Mouse (Mus musculus): ENCODE data around the gene Rbks. TPM values are rescaled to one million over a fixed set of nuclear protein-coding genes. Genes with fewer than 3 reads are reported as not detected.

Rbks gene
- polyA plus RNA-seq, 1 experiment: 2.0 TPM

DNA sequence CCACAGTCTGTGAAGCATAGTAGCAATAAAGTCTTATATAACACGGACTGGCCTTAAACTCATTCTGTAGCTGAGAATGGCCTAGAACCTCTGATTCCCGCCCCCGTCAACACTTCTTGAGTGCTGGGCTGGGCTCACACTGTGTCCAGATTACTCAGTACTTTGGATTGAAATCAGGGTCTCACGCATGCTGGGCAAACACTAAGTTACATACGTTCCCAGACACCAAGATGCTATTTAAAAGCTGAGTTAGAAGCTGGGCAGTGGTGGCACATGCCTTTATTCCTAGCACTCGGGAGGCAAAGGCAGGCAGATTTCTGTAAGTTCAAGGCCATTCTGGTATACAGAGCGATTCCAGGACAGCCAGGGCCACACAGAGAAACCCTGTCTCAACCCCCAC lies 99.3 kb downstream of the Rbks start:
- Histone ChIP-seq H3K36me3 (ENCODE audit: control insufficient read depth, insufficient read depth) (no peaks in the 10 kb centered on the region), H3K4me3 (no peak overlapping the region), H3K4me2 (ENCODE audit: low read depth) (no peak overlapping the region), H3ac (ENCODE audit: control insufficient read depth, insufficient read length) (no peak overlapping the region), H3K27me3 (ENCODE audit: control insufficient read depth, insufficient read depth, insufficient read length) (no peaks in the 10 kb centered on the region), H3K79me2 (ENCODE audit: control insufficient read depth, insufficient read depth) (no peaks in the 10 kb centered on the region)
- TF ChIP-seq MAX (IDR thresholded peaks at IDR 0.05; ENCODE audit: low read depth): no peak
- no peak for TF ChIP-seq TCF12 (IDR thresholded peaks at IDR 0.05; ENCODE audit: insufficient read depth, poor library complexity, severe bottlenecking)
- TF ChIP-seq REST (IDR thresholded peaks at IDR 0.05; ENCODE audit: insufficient read depth, insufficient read length): no peak
- no peak for TF ChIP-seq POLR2A (IDR thresholded peaks at IDR 0.05; ENCODE audit: insufficient read length, low read depth)
- TF ChIP-seq TCF3 (IDR thresholded peaks at IDR 0.05; ENCODE audit: insufficient read length, low read depth): no peak
- no peak for TF ChIP-seq POLR2AphosphoS2 (IDR thresholded peaks at IDR 0.05; ENCODE audit: insufficient read length, low read depth)
- no peak for TF ChIP-seq E2F4 (IDR thresholded peaks at IDR 0.05; ENCODE audit: insufficient read depth)
- no peak for TF ChIP-seq CEBPB (IDR thresholded peaks at IDR 0.05; ENCODE audit: insufficient read depth, poor library complexity, severe bottlenecking)
- TF ChIP-seq USF1 (IDR thresholded peaks at IDR 0.05; ENCODE audit: low read depth): no peak
- TF ChIP-seq SRF (IDR thresholded peaks at IDR 0.05; ENCODE audit: control insufficient read depth, insufficient read length, low read depth): no peak
- no peak for TF ChIP-seq MYOG (IDR thresholded peaks at IDR 0.05; ENCODE audit: control insufficient read depth in 1 of 3, insufficient read depth in 1 of 3, insufficient read length in 2 of 3, low read depth in 2 of 3)
- TF ChIP-seq MYOD1 (IDR thresholded peaks at IDR 0.05; ENCODE audit: control insufficient read depth in 1 of 3, insufficient read length in 2 of 3, low read depth in 2 of 3): no peak

DNA sequence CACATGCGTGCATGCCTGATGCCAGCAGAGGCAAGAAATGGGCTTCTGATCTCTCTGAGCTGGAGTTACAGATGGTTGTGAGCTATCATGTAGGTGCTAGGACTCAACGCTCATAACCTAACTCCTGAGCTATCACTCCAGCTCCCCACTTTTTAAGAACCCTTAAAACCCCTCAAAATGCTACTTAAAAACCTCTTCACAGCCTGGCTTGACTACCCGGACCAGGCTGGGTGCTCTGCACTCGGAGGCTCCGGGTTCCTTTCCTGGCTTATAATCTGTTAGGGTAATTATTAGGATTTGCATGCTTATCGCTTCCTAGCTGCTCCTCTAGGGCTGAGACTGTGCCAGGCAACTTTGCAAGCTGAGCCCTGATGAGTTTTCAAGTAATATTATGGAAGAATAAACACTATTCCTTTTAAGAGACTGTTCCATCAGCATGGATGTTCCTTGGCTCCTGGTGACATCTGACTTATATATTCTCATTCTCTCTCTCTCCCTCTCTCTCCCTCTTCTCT lies 99.9 kb downstream of the Rbks start:
- no peak overlapping the region for H3K4me2 ChIP-seq (ENCODE audit: low read depth)
- no peak overlapping the region for H3K4me3 ChIP-seq
- TF ChIP-seq USF1 (IDR thresholded peaks at IDR 0.05; ENCODE audit: low read depth): no peak
- TF ChIP-seq REST (IDR thresholded peaks at IDR 0.05; ENCODE audit: insufficient read depth, insufficient read length): no peak

DNA sequence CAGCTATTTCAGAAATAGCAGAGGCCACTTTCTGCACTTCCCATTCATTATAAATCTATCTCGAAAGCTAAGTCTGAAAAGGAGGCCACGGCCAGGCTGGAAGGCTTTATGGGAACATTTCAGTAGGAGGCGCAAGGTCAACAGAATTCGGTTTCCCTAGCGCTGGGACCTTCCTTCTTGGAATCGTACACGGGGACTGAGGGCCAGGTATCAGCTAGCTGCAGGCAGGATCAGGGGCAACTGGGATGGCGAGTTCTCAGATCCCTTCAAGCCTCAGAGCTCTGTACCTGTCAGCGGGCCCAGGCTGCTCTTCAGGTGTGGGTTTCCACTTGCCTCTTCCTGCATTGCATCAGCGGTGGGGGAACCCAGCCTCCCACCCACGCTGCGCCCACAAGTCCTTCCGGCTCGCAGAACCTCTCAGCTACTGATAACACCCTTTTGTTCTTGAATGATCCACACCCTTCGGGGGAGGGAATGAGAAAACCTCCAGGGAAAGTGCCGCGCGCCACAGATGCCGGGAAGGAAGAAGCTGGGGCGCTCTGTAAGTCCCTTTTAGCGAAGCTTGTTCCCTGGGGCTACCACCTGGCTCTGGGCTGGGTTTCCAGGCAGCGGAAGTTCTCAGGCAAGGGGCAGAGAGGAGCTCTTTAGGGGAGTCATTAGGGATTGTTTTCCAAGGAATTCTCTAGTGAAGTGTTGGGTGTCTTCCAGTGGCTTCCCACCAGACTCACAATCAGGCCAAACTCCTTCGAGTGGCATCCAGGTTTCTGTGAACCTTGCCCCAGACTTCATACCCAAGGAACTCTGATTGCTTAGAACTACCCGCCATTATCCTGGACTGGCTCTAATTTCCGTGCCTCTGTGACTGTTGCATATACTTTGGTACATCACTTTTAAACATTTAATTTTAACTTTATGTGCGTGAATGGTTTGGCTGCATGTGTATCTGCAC lies 100.7 kb downstream of the Rbks start, which contains the start of gene Mrpl33:
Mrpl33 (plus strand) TSS at position 455 of the 949 bp plus-strand sequence.
- no peak within 1 kb of the TSS for H3ac ChIP-seq (ENCODE audit: control insufficient read depth, insufficient read length)
- H3K27me3 ChIP-seq (ENCODE audit: control insufficient read depth, insufficient read depth, insufficient read length): no peaks in the 10 kb centered on the region
- H3K4me3 ChIP-seq: no peak within 1 kb of the TSS
- H3K79me2 ChIP-seq (ENCODE audit: control insufficient read depth, insufficient read depth): no peaks in the 10 kb centered on the region
- no peak for TF ChIP-seq CEBPB (IDR thresholded peaks at IDR 0.05; ENCODE audit: insufficient read depth, poor library complexity, severe bottlenecking)
- no peak for TF ChIP-seq REST (IDR thresholded peaks at IDR 0.05; ENCODE audit: insufficient read depth, insufficient read length)
- TF ChIP-seq POLR2A (IDR thresholded peaks at IDR 0.05; ENCODE audit: insufficient read length, low read depth): no peak
- no peak for TF ChIP-seq POLR2AphosphoS2 (IDR thresholded peaks at IDR 0.05; ENCODE audit: insufficient read length, low read depth)
- TF ChIP-seq MYOG (IDR thresholded peaks at IDR 0.05; ENCODE audit: control insufficient read depth in 1 of 3, insufficient read depth in 1 of 3, insufficient read length in 2 of 3, low read depth in 2 of 3): no peak
- TF ChIP-seq SRF (IDR thresholded peaks at IDR 0.05; ENCODE audit: control insufficient read depth, insufficient read length, low read depth): no peak
- TF ChIP-seq TCF3 (IDR thresholded peaks at IDR 0.05; ENCODE audit: insufficient read length, low read depth): no peak
- TF ChIP-seq MAX (IDR thresholded peaks at IDR 0.05; ENCODE audit: low read depth): no peak
- no peak for TF ChIP-seq E2F4 (IDR thresholded peaks at IDR 0.05; ENCODE audit: insufficient read depth)
- no peak for TF ChIP-seq TCF12 (IDR thresholded peaks at IDR 0.05; ENCODE audit: insufficient read depth, poor library complexity, severe bottlenecking)
- TF ChIP-seq MYOD1 (IDR thresholded peaks at IDR 0.05; ENCODE audit: control insufficient read depth in 1 of 3, insufficient read length in 2 of 3, low read depth in 2 of 3): no peak
- TF ChIP-seq USF1 (IDR thresholded peaks at IDR 0.05; ENCODE audit: low read depth): no peak
- no peak within 1 kb of the TSS for H3K4me2 ChIP-seq (ENCODE audit: low read depth)
- no peaks in the 10 kb centered on the region for H3K36me3 ChIP-seq (ENCODE audit: control insufficient read depth, insufficient read depth)

More for the DNA sequence above, 99.9 kb downstream of the Rbks start:
- H3K27me3 ChIP-seq (ENCODE audit: control insufficient read depth, insufficient read depth, insufficient read length): no peaks in the 10 kb centered on the region
- no peak overlapping the region for H3ac ChIP-seq (ENCODE audit: control insufficient read depth, insufficient read length)
- no peaks in the 10 kb centered on the region for H3K79me2 ChIP-seq (ENCODE audit: control insufficient read depth, insufficient read depth)
- H3K36me3 ChIP-seq (ENCODE audit: control insufficient read depth, insufficient read depth): no peaks in the 10 kb centered on the region

DNA sequence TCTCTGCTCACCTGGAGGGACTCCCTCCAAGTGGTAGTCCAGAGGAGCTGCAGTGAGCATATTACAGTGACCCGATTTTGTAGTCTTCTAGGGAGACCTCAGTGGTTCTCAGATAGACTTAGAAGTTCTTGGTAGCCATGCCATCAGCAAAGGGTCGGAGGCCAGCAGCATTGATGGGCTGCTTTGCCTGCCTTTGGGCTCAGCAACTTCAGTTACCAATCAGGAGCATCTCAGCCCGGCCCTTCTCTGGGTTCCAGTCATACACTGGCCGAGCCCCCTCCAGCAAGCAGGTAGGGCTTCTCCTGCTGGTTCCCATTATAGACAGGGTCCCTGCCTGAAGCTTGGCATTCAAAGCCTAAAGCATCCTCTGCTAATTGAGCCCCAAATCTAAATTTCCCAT lies 101.6 kb downstream of the Rbks start:
- no peak overlapping the region for H3K4me3 ChIP-seq
- no peaks in the 10 kb centered on the region for H3K27me3 ChIP-seq (ENCODE audit: control insufficient read depth, insufficient read depth, insufficient read length)
- no peak overlapping the region for H3K4me2 ChIP-seq (ENCODE audit: low read depth)
- no peaks in the 10 kb centered on the region for H3K79me2 ChIP-seq (ENCODE audit: control insufficient read depth, insufficient read depth)
- TF ChIP-seq REST (IDR thresholded peaks at IDR 0.05; ENCODE audit: insufficient read depth, insufficient read length): no peak
- TF ChIP-seq CEBPB (IDR thresholded peaks at IDR 0.05; ENCODE audit: insufficient read depth, poor library complexity, severe bottlenecking): no peak
- no peak for TF ChIP-seq TCF3 (IDR thresholded peaks at IDR 0.05; ENCODE audit: insufficient read length, low read depth)
- TF ChIP-seq POLR2AphosphoS2 (IDR thresholded peaks at IDR 0.05; ENCODE audit: insufficient read length, low read depth): no peak
- TF ChIP-seq TCF12 (IDR thresholded peaks at IDR 0.05; ENCODE audit: insufficient read depth, poor library complexity, severe bottlenecking): no peak
- no peak for TF ChIP-seq MYOG (IDR thresholded peaks at IDR 0.05; ENCODE audit: control insufficient read depth in 1 of 3, insufficient read depth in 1 of 3, insufficient read length in 2 of 3, low read depth in 2 of 3)
- no peak for TF ChIP-seq POLR2A (IDR thresholded peaks at IDR 0.05; ENCODE audit: insufficient read length, low read depth)
- no peak for TF ChIP-seq MAX (IDR thresholded peaks at IDR 0.05; ENCODE audit: low read depth)
- no peak for TF ChIP-seq MYOD1 (IDR thresholded peaks at IDR 0.05; ENCODE audit: control insufficient read depth in 1 of 3, insufficient read length in 2 of 3, low read depth in 2 of 3)
- TF ChIP-seq SRF (IDR thresholded peaks at IDR 0.05; ENCODE audit: control insufficient read depth, insufficient read length, low read depth): no peak
- TF ChIP-seq USF1 (IDR thresholded peaks at IDR 0.05; ENCODE audit: low read depth): no peak
- TF ChIP-seq E2F4 (IDR thresholded peaks at IDR 0.05; ENCODE audit: insufficient read depth): no peak
- H3K36me3 ChIP-seq (ENCODE audit: control insufficient read depth, insufficient read depth): no peaks in the 10 kb centered on the region
- H3ac ChIP-seq (ENCODE audit: control insufficient read depth, insufficient read length): no peak overlapping the region

Measured in myocyte (in vitro differentiated cells).